Mouse (Mus musculus) heart, embryonic 16.5 days (tissue): Measurements from ENCODE around the gene Pnpo. TPM values are rescaled to one million over a fixed set of nuclear protein-coding genes. Genes with fewer than 3 reads are reported as not detected.

Experiments
- ATAC-seq: fragments of 200-750 bp; cut with Nextera tagmentation; replicated peaks from 2 replicates; pipeline ENCODE4 v1.8.0; 2017; ENCODE audit warnings: moderate number of reproducible peaks; ENCODE audit not compliant: insufficient read depth, low FRiP score; ENCODE audit errors: extremely low read depth
- H3K27ac ChIP-seq: fragments of 300-500 bp; sonication (generic); 2 replicates; pipeline ENCODE4 v1.5.1; 2014; ENCODE audit warnings: mild to moderate bottlenecking, low read length, control low read depth, moderate library complexity
- H3K27me3 ChIP-seq: fragments of 300-500 bp; sonication (generic); 2 replicates; pipeline ENCODE4 v1.6.1; 2014; ENCODE audit warnings: low read length, mixed read lengths; ENCODE audit not compliant: control insufficient read depth, insufficient read depth
- H3K36me3 ChIP-seq: fragments of 300-500 bp; sonication (generic); 2 replicates; pipeline ENCODE4 v1.6.1; 2014; ENCODE audit not compliant: control insufficient read depth, insufficient read depth
- H3K4me1 ChIP-seq: fragments of 300-500 bp; sonication (generic); 2 replicates; pipeline ENCODE4 v1.6.1; 2014; ENCODE audit warnings: low read length, mixed read lengths; ENCODE audit not compliant: control insufficient read depth, insufficient read depth
- H3K4me2 ChIP-seq: fragments of 300-500 bp; sonication (generic); 2 replicates; pipeline ENCODE4 v1.6.1; 2014; ENCODE audit warnings: low read depth, mild to moderate bottlenecking, control low read depth, low read length
- H3K4me3 ChIP-seq: fragments of 300-500 bp; sonication (generic); 2 replicates; pipeline ENCODE4 v1.5.1; 2014; ENCODE audit warnings: mild to moderate bottlenecking, control low read depth, low read length
- H3K9ac ChIP-seq: fragments of 300-500 bp; sonication (generic); 2 replicates; pipeline ENCODE4 v1.6.1; 2014; ENCODE audit warnings: low read length, control low read depth
- H3K9me3 ChIP-seq: fragments of 300-500 bp; sonication (generic); replicated peaks from 2 replicates; pipeline ENCODE4 v1.6.1; 2016; ENCODE audit warnings: low read length; ENCODE audit not compliant: control insufficient read depth
- WGBS: fragments of 180-500 bp; shearing (Covaris S2); extraction: QIAGEN DNeasy Blood & Tissue Kit; methylation state at CpG from one replicate; pipeline ENCODE4 v1.1.7; 2014; 5-methylcytosine and 5-hydroxymethylcytosine counted together
- polyA plus RNA-seq: library from polyadenylated mRNA; unstranded; fragments of >200 nt; fragmentation: Nextera tagmentation; extraction: Ambion mirVana; gene quantifications from 2 replicates; pipeline ENCODE4 v1.2.1, GENCODE M21; 2015

Pnpo gene
- polyA plus RNA-seq, 1 experiment from 2014 or later, result 45.8 TPM

DNA sequence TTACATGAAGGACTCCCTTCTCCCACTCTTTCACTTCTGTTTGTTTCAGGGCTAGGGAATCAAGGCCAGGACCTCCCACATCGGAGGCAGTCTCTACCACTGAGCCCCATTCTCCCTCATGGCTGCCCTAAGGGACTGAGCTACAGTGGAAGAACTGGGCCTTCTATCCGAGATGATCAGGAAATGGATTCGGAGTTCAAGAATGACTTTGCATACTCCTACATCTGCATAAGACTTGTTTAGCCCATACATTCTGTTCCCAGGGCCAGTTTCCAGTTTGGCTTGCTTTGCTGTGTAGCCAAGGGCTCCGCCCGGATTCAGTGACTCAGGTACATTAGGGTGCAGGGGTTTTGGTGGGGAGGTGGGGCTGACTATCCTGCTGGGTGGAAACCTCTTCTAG is 36.2 kb upstream of the Pnpo start:
- H3K27me3 ChIP-seq, result peaks cover 7% of the 10 kb centered on the region
- ATAC-seq, result no peak
- 72% methylated on average over 5 of the region's 5 CpGs for whole genome bisulfite sequencing

GRCm38 (mm10) chr11:96979329-96979728 is 35.5 kb upstream of the Pnpo start:
- WGBS, result 83% methylated on average over 7 of the region's 7 CpGs
- no peak for ATAC-seq
- H3K4me1 ChIP-seq, result peaks cover 22% of the 10 kb centered on the region
- H3K9me3 ChIP-seq, result no peaks in the 10 kb centered on the region
- no peak overlapping the region for H3K9ac ChIP-seq
- H3K36me3 ChIP-seq, result no peaks in the 10 kb centered on the region
- H3K27me3 ChIP-seq, result peaks cover 6% of the 10 kb centered on the region
- H3K4me2 ChIP-seq, result no peak overlapping the region
- H3K27ac ChIP-seq, result no peak overlapping the region
- H3K4me3 ChIP-seq, result no peak overlapping the region

More for the DNA sequence above, 36.2 kb upstream of the Pnpo start:
- H3K9ac ChIP-seq, result no peak overlapping the region
- H3K36me3 ChIP-seq, result no peaks in the 10 kb centered on the region
- H3K27ac ChIP-seq, result no peak overlapping the region
- H3K4me2 ChIP-seq, result no peak overlapping the region
- no peaks in the 10 kb centered on the region for H3K9me3 ChIP-seq
- H3K4me1 ChIP-seq, result peaks cover 21% of the 10 kb centered on the region
- H3K4me3 ChIP-seq, result no peak overlapping the region

- Histone ChIP-seq H3K4me3 (peak overlapping the region; percentile 79), H3K4me1 (peaks cover 28% of the 10 kb centered on the region), H3K36me3 (no peaks in the 10 kb centered on the region), H3K27me3 (no peaks in the 10 kb centered on the region; the same call in 1 of the 2 replicates), H3K4me2 (peak overlapping the region; percentile 97), H3K27ac (peak overlapping the region; percentile 90), H3K9me3 (no peaks in the 10 kb centered on the region), H3K9ac (peak overlapping the region; percentile 91)
- ATAC-seq, result no peak
- WGBS, result 29% methylated on average over 17 of the region's 17 CpGs
Observed at GRCm38 (mm10) chr11:96978401-96979246, 34.8 kb upstream of the Pnpo start.

- peak overlapping the region; percentile 79 for H3K4me3 ChIP-seq
Observed at GRCm38 (mm10) chr11:96977606-96978400, 34.0 kb upstream of the Pnpo start.

GRCm38 (mm10) chr11:96976911-96977591 is 33.3 kb upstream of the Pnpo start:
- WGBS, result 1% methylated on average over 36 of the region's 50 CpGs
- H3K4me3 ChIP-seq, result peak overlapping the region; percentile 68
- no peaks in the 10 kb centered on the region for H3K9me3 ChIP-seq
- H3K27me3 ChIP-seq, result no peaks in the 10 kb centered on the region; the same call in 1 of the 2 replicates
- ATAC-seq, result peak; percentile 81
- peak overlapping the region; percentile 95 for H3K27ac ChIP-seq
- peak overlapping the region; percentile 87 for H3K4me2 ChIP-seq
- H3K9ac ChIP-seq, result peak overlapping the region; percentile 87
- peaks cover 33% of the 10 kb centered on the region for H3K4me1 ChIP-seq
- no peaks in the 10 kb centered on the region for H3K36me3 ChIP-seq

More at GRCm38 (mm10) chr11:96977606-96978400, 34.0 kb upstream of the Pnpo start:
- no peaks in the 10 kb centered on the region for H3K9me3 ChIP-seq
- H3K4me1 ChIP-seq, result peaks cover 28% of the 10 kb centered on the region
- H3K4me2 ChIP-seq, result peak overlapping the region; percentile 97
- ATAC-seq, result peak; percentile 94
- H3K27ac ChIP-seq, result peak overlapping the region; percentile 95
- no peaks in the 10 kb centered on the region for H3K36me3 ChIP-seq
- H3K9ac ChIP-seq, result peak overlapping the region; percentile 91
- WGBS, result under 1% methylated on average over 45 of the region's 45 CpGs
- no peaks in the 10 kb centered on the region; the same call in 1 of the 2 replicates for H3K27me3 ChIP-seq

- Histone ChIP-seq H3K4me1 (peaks cover 40% of the 10 kb centered on the region), H3K9ac (peak overlapping the region; percentile 87)
- ATAC-seq, result no peak
Observed at GRCm38 (mm10) chr11:96976379-96976687, 32.5 kb upstream of the Pnpo start.

DNA sequence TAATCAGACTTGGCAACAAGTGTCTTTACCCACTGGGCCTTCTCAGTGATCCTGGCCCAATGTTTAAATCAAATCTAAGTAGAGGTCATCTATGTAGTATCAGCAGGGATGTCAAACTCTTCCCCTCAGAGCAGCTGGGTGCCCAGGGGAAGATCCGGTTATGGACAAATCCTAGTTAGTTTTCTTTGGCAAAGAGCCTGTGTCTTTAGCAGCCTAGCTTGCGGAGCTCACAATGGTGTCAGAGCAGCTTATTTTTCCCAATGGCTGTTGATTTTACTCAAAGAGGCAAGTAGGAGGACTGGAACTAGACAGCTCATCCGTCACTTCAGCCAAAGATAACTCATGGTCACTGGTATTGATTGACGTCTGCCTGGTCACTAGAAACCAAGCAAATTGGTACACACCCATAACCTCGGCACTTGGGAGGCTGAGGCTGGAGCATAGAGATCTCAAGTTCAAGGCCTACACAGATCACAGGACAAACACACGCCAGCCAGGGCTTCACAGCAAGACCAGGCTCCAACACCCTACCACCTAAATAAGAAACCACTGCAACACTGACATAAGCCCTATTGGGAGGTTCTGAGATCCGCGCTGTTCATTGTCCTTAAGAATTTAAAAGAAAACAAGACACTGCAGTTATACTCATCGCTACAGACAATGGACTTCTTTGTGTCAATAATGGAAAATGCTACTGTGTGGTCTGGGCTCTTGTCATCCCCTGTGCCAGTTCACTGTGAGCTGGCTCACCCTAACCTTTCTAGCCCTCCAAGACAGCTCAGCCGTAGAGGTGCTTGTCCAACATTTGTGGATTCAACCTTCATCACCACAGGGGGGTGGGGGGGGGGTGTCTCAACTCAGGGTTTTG is 32.0 kb upstream of the Pnpo start:
- no peak for ATAC-seq
- peaks cover 44% of the 10 kb centered on the region for H3K4me1 ChIP-seq
- H3K27me3 ChIP-seq, result no peaks in the 10 kb centered on the region
- H3K9ac ChIP-seq, result peak overlapping the region; percentile 87
- no peaks in the 10 kb centered on the region for H3K36me3 ChIP-seq
- peak overlapping the region; percentile 68; the same call in 1 of the 2 replicates for H3K4me3 ChIP-seq
- H3K9me3 ChIP-seq, result no peaks in the 10 kb centered on the region
- WGBS, result 66% methylated on average over 10 of the region's 10 CpGs
- H3K27ac ChIP-seq, result peak overlapping the region; percentile 95
- H3K4me2 ChIP-seq, result peak overlapping the region; percentile 87

More at GRCm38 (mm10) chr11:96976379-96976687, 32.5 kb upstream of the Pnpo start:
- no peaks in the 10 kb centered on the region for H3K36me3 ChIP-seq
- no peaks in the 10 kb centered on the region for H3K9me3 ChIP-seq
- peak overlapping the region; percentile 68 for H3K4me3 ChIP-seq
- 37% methylated on average over 3 of the region's 3 CpGs for WGBS
- H3K27me3 ChIP-seq, result no peaks in the 10 kb centered on the region; the same call in 1 of the 2 replicates
- peak overlapping the region; percentile 87 for H3K4me2 ChIP-seq
- H3K27ac ChIP-seq, result peak overlapping the region; percentile 95

DNA sequence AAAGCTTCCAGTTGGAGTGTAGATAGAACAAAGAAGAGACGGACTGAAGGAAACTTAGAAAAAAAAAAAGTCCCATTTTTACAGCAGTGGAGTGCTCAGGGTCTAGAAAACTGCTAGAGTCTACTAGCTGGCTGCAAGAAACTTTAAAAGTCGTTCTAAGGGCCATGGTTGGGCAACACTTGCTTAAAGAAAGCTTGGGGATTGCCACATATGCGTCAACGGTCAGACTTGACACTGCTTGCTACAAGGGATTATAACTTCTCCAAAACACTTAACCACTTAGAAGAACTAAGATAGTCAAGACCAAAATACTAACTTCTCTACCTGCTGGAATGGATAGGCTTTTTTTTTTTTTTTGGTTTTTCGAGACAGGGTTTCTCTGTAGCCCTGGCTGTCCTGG is 31.0 kb upstream of the Pnpo start:
- H3K36me3 ChIP-seq, result no peaks in the 10 kb centered on the region
- H3K4me3 ChIP-seq, result no peak overlapping the region
- no peaks in the 10 kb centered on the region for H3K9me3 ChIP-seq
- peaks cover 54% of the 10 kb centered on the region for H3K4me1 ChIP-seq
- H3K27me3 ChIP-seq, result no peaks in the 10 kb centered on the region
- H3K4me2 ChIP-seq, result no peak overlapping the region
- no peak overlapping the region for H3K9ac ChIP-seq
- H3K27ac ChIP-seq, result no peak overlapping the region
- WGBS, result 70% methylated on average over 5 of the region's 5 CpGs
- no peak for ATAC-seq
